Mouse (Mus musculus): Measurements from ENCODE around the gene BC034090. TPM values are rescaled to one million over a fixed set of nuclear protein-coding genes. Genes with fewer than 3 reads are reported as not detected.

BC034090 gene
- total RNA-seq, 2 experiments from 2014 or later = 6.0 to 8.5 TPM

Other genes with a start within 250 kb of the BC034090 start
- 10 to 100 TPM; 36.8 to 37.1 TPM for gene Ier5, start 144.8 kb downstream of the BC034090 start, total RNA-seq (2021)
- 1 to 10 TPM; 2.0 to 2.3 TPM for gene Mr1, start 97.6 kb downstream of the BC034090 start, total RNA-seq (2021)
- gene Stx6, start 85.7 kb downstream of the BC034090 start, total RNA-seq (2021) = 10 to 100 TPM; 92.7 to 94.2 TPM
- gene Xpr1, start 173.0 kb upstream of the BC034090 start, total RNA-seq (2021) = 10 to 100 TPM; 91.4 to 93.4 TPM